Comparison of ENCODE assay signal across 11 mouse cellular contexts in the genomic region with DNA sequence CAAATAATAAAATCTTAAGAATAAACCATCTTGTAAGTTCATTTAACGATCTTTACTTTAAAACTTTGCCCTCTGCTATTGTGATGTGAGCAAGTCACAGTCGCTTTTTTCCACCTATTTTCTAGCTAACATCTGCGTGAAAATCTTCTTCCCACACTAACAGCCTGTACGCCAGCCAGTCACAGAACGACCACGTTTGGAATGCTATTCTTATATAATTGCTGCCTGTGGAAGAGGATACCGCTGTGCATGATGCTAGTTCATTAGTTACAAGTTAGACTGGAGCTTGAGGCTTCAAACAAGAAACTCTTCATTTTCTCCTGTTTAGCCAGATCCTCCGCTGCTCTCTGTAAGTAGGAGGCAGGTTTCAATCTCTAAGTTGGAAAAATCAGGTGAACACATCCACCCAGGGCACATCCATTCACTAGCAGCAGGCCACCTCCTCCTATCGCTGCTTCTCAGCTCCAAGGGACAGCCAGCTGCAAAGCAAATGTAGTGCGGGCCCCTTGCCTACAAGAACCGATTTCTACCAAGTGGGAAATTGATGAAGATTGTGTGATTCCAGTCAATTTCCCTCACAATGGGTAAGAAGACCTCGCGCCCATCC.
DNase-seq lines count a peak whose midpoint lies in the region.
"Had no signal": no experiment of that assay in that cellular context is flagged by ENCODE, and none has a peak within 500 bp of the region (broad histone marks: within the 10 kb centered on the region; RNA-seq: fewer than 3 reads in every experiment).

No protein-coding gene starts in this region.

- peak; percentile 42 to 46 for DNase-seq in right cerebral cortex, adult 2 months (ENCODE audit: low spot score in 2 of 2)
- no peak for DNase-seq in right cerebral cortex, postnatal 4 days
- peak; percentile 20 to 28 for DNase-seq in layer of hippocampus, adult 8-10 months (ENCODE audit: low spot score in 2 of 2)
- DNase-seq in left cerebral cortex, postnatal 14 days (ENCODE audit: low spot score in 2 of 2) = peak; percentile 19 to 36
- no peak for DNase-seq in testis, postnatal 10 days (ENCODE audit: low spot score)
- DNase-seq in thymus, postnatal 10 days (ENCODE audit: low spot score in 2 of 2) = no peak
- DNase-seq in cerebellum, adult 18-20 months = no peak
- DNase-seq: adrenal gland, postnatal 36 days; embryo, embryonic 11 days; kidney, postnatal 10 days; lung, postnatal 4 days had no signal

- intact Hi-C loops in left cerebral cortex, postnatal 14 days (cut with DNase I) = no loop called here

Comparison
In these comparisons a context has a peak if more than half of its experiments do, and no peak if none do; other contexts are left out.
1. DNase-seq: peak in right cerebral cortex, adult 2 months (2 of 2), layer of hippocampus, adult 8-10 months (2 of 2) and left cerebral cortex, postnatal 14 days (2 of 2); none in right cerebral cortex, postnatal 4 days (single experiment), testis, postnatal 10 days (single experiment), thymus, postnatal 10 days (0 of 2) and cerebellum, adult 18-20 months (0 of 2).